In the genomic region with DNA sequence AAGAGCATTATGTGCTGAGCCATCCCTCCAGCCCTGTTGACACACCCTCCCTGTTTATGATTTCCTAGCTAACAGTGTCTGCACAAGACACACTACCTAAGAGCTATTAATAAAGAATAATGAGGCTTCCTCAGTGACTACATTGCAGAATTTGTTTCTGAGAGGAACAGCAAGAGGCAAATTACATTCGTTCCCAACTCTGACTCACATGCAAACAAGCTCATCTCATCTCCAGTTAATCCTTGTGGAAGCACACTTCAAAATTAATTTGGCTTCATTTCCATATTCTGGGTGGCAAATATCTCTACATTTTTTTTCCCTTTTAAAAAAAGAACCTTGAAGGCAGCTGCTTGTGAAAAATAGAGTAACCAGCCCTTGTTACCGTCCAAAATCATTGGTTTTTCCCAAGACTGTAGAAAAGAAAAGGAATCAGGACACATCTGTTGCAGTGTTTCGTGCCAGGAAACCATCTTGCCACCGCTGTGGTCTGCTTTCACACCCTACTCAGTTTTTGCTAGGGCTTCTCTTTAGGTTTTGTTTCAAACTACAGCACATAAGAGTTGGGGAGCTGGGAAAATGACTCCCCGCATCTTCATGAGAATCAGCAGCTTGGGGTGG, we compare ENCODE assay signal across 12 mouse cellular contexts.
DNase-seq lines count a peak whose midpoint lies in the region; ATAC-seq lines count a peak whose summit lies in the region.
"Had no signal": no experiment of that assay in that cellular context is flagged by ENCODE, and none has a peak within 500 bp of the region (broad histone marks: within the 10 kb centered on the region; RNA-seq: fewer than 3 reads in every experiment).

No protein-coding gene starts in this region.

- intact Hi-C loops in left cerebral cortex, postnatal 36 days (cut with DNase I), result loop anchor here (5.0 kb wide), 1 partner anchor 35 kb away; no protein-coding TSS in a partner anchor

- H3K27me3 ChIP-seq in forebrain, embryonic 15.5 days, result no peaks in the 10 kb centered on the region
- H3K27me3 ChIP-seq in forebrain, embryonic 11.5 days (ENCODE audit: control insufficient read depth, insufficient read depth, low read length), result no peaks in the 10 kb centered on the region

- no peaks in the 10 kb centered on the region; the same call in 1 of the 2 replicates for H3K9me3 ChIP-seq in forebrain, embryonic 15.5 days
- no peaks in the 10 kb centered on the region for H3K9me3 ChIP-seq in forebrain, embryonic 11.5 days (ENCODE audit: control insufficient read depth, low read length)

- peak; percentile 68 for ATAC-seq in forebrain, embryonic 15.5 days (replicated peaks)
- ATAC-seq in forebrain, embryonic 11.5 days (replicated peaks; ENCODE audit: low FRiP score), result no peak
- ATAC-seq in CD4-positive, CD25-positive, alpha-beta regulatory T cell, adult 4 months, result no peak
- ATAC-seq: liver, postnatal 0 days had no signal

- peaks cover 15% of the 10 kb centered on the region; the same call in 1 of the 2 replicates for H3K36me3 ChIP-seq in forebrain, embryonic 15.5 days
- H3K36me3 ChIP-seq in forebrain, embryonic 11.5 days (ENCODE audit: control insufficient read depth, insufficient read depth, low read length), result peaks cover 4% of the 10 kb centered on the region; the same call in 1 of the 2 replicates

- H3K4me3 ChIP-seq in forebrain, embryonic 15.5 days, result no peak overlapping the region
- no peak overlapping the region for H3K4me3 ChIP-seq in forebrain, embryonic 11.5 days (ENCODE audit: low read depth, low read length)

- WGBS in forebrain, embryonic 15.5 days, result 65% methylated on average over 5 of the region's 5 CpGs
- WGBS in forebrain, embryonic 11.5 days, result 92% methylated on average over 5 of the region's 5 CpGs

- peaks cover 9% of the 10 kb centered on the region; the same call in 1 of the 2 replicates for H3K4me1 ChIP-seq in forebrain, embryonic 15.5 days
- H3K4me1 ChIP-seq in forebrain, embryonic 11.5 days (replicated peaks; ENCODE audit: control insufficient read depth, insufficient read depth, low read length), result no peaks in the 10 kb centered on the region

- no peak overlapping the region for H3K4me2 ChIP-seq in forebrain, embryonic 15.5 days (replicated peaks)
- no peak overlapping the region for H3K4me2 ChIP-seq in forebrain, embryonic 11.5 days (ENCODE audit: low read depth, low read length, severe bottlenecking)

- H3K9ac ChIP-seq in forebrain, embryonic 15.5 days (replicated peaks), result no peak overlapping the region
- H3K9ac ChIP-seq in forebrain, embryonic 11.5 days (ENCODE audit: low read length), result no peak overlapping the region
- H3K9ac ChIP-seq: liver, postnatal 0 days had no signal

- no peak for DNase-seq in forebrain, embryonic 11.5 days (ENCODE audit: low spot score)
- DNase-seq in cerebellum, adult 8-10 months, result peak; percentile 41
- DNase-seq in frontal cortex, postnatal 36 days (ENCODE audit: low spot score in 2 of 2), result peak; percentile 77 to 92
- peak; percentile 77 to 84 for DNase-seq in left cerebral cortex, postnatal 36 days (ENCODE audit: low spot score in 2 of 2)
- no peak for DNase-seq in ovary, adult 18-20 months (ENCODE audit: low spot score)
- DNase-seq in spleen, adult 12 weeks (ENCODE audit: low spot score), result no peak
- DNase-seq: gastrocnemius, postnatal 14 days; kidney, adult 11 months; liver, postnatal 0 days; thymus, adult 2 months had no signal

- H3K27ac ChIP-seq in forebrain, embryonic 15.5 days (replicated peaks), result peak overlapping the region; percentile 71
- H3K27ac ChIP-seq in forebrain, embryonic 11.5 days (ENCODE audit: low read depth, low read length), result no peak overlapping the region

Comparison
In these comparisons a context has a peak if more than half of its experiments do, and no peak if none do; other contexts are left out.
1. DNase-seq: peak in cerebellum, adult 8-10 months (single experiment), frontal cortex, postnatal 36 days (2 of 2) and left cerebral cortex, postnatal 36 days (2 of 2); none in forebrain, embryonic 11.5 days (single experiment), ovary, adult 18-20 months (single experiment) and spleen, adult 12 weeks (single experiment).